Mouse (Mus musculus) spleen, adult 2 months (tissue): ENCODE measurements around the gene Znrf4. TPM values are rescaled to one million over a fixed set of nuclear protein-coding genes. Genes with fewer than 3 reads are reported as not detected.

Experiments used
- DNase-seq, 2 experiments: peaks; one replicate each; pipeline versions ENCODE4 v3.0.0 to v3.0.0-alpha.2; 2012 to 2021; ENCODE audit warnings: low spot score in 2 of 2, low read depth in 1 of 2
- H3K27ac ChIP-seq: fragments of 200-500 bp; 2 replicates; pipeline ENCODE4 v1.5.1; 2012; ENCODE audit warnings: low read length, inconsistent platforms; ENCODE audit not compliant: insufficient read depth
- H3K27me3 ChIP-seq: fragments of 200-500 bp; 2 replicates; pipeline ENCODE4 v1.6.1; 2012; ENCODE audit warnings: mild to moderate bottlenecking, moderate library complexity, low read length, inconsistent platforms; ENCODE audit not compliant: control insufficient read depth, insufficient read depth
- H3K36me3 ChIP-seq: fragments of 200-500 bp; 2 replicates; pipeline ENCODE4 v1.6.1; 2012; ENCODE audit warnings: mild to moderate bottlenecking, low read length, inconsistent platforms; ENCODE audit not compliant: control insufficient read depth, insufficient read depth
- H3K4me1 ChIP-seq: fragments of 200-500 bp; 2 replicates; pipeline ENCODE4 v1.6.1; 2011; ENCODE audit warnings: inconsistent platforms; ENCODE audit not compliant: control insufficient read depth, insufficient read depth, insufficient read length
- H3K4me3 ChIP-seq: fragments of 200-500 bp; 2 replicates; pipeline ENCODE4 v1.5.1; 2011; ENCODE audit warnings: mild to moderate bottlenecking, inconsistent platforms; ENCODE audit not compliant: insufficient read depth, insufficient read length; ENCODE audit errors: extremely low read depth
- CTCF ChIP-seq: fragments of 200-500 bp; IDR thresholded peaks from 2 replicates; pipeline ENCODE4 v1.5.1; 2011; ENCODE audit warnings: mild to moderate bottlenecking, inconsistent platforms; ENCODE audit not compliant: insufficient read depth, insufficient read length, insufficient replicate concordance; ENCODE audit errors: extremely low read depth
- POLR2A ChIP-seq: fragments of 200-500 bp; IDR thresholded peaks from 2 replicates; pipeline ENCODE4 v1.6.1; 2011; ENCODE audit warnings: low read depth, low read length, inconsistent platforms
- WGBS: fragments of 180-500 bp; shearing (Covaris S2); methylation state at CpG from one replicate; pipeline ENCODE4 v1.1.7; 2018; 5-methylcytosine and 5-hydroxymethylcytosine counted together
- polyA plus RNA-seq: library from polyadenylated mRNA; depleted of rRNA; stranded (reverse); fragments of >200 nt; gene quantifications from 2 replicates; pipeline ENCODE4 v1.2.3, GENCODE M21; 2012

The Znrf4 gene
- polyA plus RNA-seq, 1 experiment, result not detected

DNA sequence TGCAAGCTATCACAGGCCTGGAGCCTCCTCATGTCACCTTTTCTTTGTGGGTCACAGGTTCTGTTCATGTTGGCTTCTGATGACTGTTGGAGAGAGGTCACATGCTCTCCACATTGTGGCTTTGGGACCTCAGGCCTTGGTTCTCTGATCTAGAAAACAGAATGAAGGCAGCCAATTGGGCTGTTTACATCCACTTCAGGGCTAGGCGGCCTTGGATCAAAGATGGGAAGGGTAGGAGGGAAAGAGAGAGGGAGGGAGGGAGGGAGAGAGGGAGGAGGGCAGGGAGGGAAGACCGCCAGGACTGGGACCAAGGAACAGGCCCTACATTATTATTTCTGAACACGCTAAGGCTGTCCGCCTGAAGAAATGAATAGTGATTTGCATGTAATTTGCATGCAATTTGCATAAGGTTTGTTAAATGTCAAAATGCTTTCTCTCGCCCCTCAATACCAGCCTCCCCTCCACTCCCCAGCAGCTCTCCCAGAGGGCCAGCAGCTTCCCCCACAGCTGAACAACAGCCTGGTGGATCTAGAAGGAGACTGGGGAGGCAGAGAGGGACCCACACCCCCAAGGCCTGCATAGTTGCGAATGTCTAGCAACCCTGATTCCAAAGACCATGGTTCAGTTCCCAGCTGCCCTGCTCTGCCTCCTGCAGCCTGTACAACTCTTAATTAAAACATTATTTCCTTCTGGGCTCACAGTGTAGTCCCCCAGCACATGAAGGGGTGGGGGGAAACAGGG, 39.8 kb upstream of the Znrf4 start:
- H3K4me1 ChIP-seq, result no peaks in the 10 kb centered on the region
- TF ChIP-seq POLR2A (no peak), CTCF (no peak)
- no peak overlapping the region for H3K27ac ChIP-seq
- no peaks in the 10 kb centered on the region for H3K27me3 ChIP-seq
- H3K4me3 ChIP-seq, result no peak overlapping the region
- no peak for DNase-seq
- WGBS, result 90% methylated on average over 6 of the region's 6 CpGs
- no peaks in the 10 kb centered on the region for H3K36me3 ChIP-seq

DNA sequence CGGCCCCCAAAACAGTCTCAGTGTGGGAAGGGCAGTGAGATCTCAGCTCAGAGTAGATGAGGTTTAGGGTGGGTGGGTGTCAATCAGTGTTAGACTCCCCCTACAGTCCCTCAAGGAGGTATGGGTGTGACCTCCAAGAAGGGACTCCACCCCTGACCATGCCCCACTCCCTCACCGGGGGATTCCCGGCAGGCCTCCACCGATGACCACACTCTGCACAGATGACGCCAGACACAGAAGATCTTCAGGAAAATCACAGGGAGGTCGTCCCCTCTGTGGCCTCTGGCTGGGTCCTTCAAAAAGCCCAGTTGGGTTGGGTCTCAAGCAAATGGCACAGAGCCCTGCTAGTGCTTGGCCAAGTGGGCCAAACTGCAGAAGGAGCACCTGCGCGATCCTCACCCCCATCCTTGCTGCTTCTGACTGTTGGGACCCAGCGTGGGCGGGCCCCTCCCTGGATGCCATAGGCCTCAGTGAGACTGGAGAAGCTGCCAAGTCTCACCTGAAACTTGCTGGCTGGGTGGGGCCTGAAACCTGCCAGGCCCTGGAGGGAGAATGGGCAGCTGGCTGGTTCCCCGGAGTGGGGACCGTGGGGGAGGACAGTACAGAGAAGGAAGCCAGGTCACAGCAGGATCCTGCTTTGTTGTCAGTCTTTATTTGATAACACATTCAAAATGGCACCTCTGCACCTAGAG, 38.7 kb upstream of the Znrf4 start:
- 85% methylated on average over 12 of the region's 12 CpGs for WGBS
- DNase-seq, result no peak
- H3K4me1 ChIP-seq, result no peaks in the 10 kb centered on the region
- H3K4me3 ChIP-seq, result no peak overlapping the region
- TF ChIP-seq POLR2A (no peak), CTCF (no peak)
- no peaks in the 10 kb centered on the region for H3K27me3 ChIP-seq
- no peak overlapping the region for H3K27ac ChIP-seq
- no peaks in the 10 kb centered on the region for H3K36me3 ChIP-seq

DNA sequence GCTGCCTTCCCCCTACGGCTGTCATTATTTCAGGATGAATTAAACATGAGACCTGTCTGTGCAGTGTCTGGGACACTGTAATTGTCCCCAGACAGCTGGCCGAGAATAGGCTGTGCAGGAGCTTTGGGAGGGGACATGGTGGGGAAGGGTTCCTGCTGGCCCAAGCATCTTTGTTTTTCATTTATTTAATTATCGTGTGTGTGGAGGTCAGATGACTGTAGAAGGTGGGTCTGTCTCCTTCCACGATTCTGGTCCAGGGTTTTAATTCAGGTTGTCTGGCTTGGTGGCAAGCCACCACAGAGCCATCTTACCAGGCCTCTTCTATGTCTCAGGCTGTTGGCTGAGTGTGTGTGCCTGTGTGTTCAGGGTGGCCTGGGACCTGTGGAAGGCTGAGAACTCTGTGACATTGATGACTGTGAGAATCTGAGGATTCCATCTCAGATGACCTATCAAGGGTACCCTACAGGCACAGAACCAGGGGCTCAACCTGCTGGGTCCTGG, 36.4 kb upstream of the Znrf4 start:
- no peaks in the 10 kb centered on the region for H3K36me3 ChIP-seq
- H3K4me3 ChIP-seq, result no peak overlapping the region
- no peak for DNase-seq
- H3K4me1 ChIP-seq, result no peaks in the 10 kb centered on the region
- H3K27ac ChIP-seq, result no peak overlapping the region
- WGBS, result 90% methylated on average over 4 of the region's 4 CpGs
- H3K27me3 ChIP-seq, result no peaks in the 10 kb centered on the region
- TF ChIP-seq CTCF, result no peak
- TF ChIP-seq POLR2A, result no peak

DNA sequence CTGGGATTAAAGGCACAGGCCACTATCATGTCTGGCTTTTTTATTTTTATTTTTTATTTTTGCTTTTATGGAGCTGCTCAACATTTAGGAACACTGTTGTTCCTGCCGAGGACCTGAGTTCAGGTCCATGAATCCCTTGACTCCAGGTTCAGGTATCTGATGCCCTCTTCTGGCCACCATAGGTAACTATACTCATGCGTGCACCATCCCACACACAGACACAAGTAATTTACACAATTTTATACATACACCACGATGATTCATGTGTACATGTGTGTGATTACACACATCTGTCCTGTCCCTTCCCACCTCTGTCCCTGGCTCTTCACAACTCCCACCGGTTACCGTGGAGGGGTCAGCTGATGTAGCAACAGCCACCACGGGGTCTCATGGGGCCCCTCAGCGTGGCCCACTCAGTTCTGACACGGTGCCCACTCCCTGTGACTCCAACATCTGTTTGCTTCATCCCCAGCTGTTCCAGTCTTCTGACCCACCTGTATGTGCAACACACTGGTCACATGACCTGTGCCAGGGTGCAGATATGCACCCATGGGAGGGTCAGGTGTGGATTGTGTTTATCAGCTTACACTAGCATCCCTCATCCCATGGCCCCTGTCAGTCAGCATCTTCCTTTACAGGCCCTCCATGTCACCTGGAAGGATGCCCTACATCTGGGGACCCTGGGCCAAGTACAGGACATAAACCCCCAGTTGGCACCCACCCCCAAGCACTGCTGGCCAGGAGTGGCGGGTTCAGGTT, 35.8 kb upstream of the Znrf4 start:
- H3K27me3 ChIP-seq, result no peaks in the 10 kb centered on the region
- TF ChIP-seq POLR2A (no peak), CTCF (no peak)
- WGBS, result 76% methylated on average over 9 of the region's 9 CpGs
- H3K27ac ChIP-seq, result no peak overlapping the region
- no peaks in the 10 kb centered on the region for H3K36me3 ChIP-seq
- H3K4me1 ChIP-seq, result no peaks in the 10 kb centered on the region
- DNase-seq, result no peak
- H3K4me3 ChIP-seq, result no peak overlapping the region

DNA sequence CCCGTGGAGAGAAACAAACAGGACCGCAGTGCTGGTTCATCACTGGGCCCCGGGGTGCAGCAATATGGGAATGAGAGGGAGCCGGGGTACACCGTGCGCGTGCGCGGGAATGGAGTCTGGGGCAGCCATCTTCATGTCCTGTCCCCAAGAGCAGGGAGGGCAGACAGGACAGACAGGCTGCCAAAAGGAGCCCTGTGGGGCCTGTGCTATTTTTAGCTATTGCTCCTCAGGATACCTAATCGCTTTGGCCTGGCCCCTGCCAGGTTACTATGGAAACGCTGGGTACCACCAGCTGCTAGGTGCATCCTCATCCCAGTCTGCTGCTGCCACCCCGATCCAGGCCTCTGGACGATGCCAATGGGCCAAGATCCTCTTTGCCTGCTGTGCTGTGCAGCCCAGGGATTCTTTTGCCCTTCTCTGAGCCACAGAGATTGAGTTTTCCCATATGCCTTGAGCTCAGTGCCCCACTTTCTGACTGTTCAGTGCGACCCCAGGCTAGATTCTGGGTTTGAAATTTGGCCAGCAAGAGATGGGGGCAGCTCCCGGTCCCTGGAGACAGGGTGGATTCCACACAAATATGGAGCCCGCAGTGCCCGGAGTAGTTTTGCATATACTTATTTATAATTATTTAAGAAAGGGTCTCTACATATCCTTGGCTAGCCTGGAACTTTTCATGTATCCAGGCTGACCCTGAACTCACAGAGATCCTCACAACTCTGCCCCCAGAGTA, 35.0 kb upstream of the Znrf4 start:
- no peak for DNase-seq
- no peaks in the 10 kb centered on the region for H3K36me3 ChIP-seq
- no peaks in the 10 kb centered on the region for H3K27me3 ChIP-seq
- 82% methylated on average over 17 of the region's 17 CpGs for WGBS
- H3K4me3 ChIP-seq, result no peak overlapping the region
- H3K4me1 ChIP-seq, result no peaks in the 10 kb centered on the region
- no peak overlapping the region for H3K27ac ChIP-seq
- no peak for TF ChIP-seq CTCF
- TF ChIP-seq POLR2A, result no peak

DNA sequence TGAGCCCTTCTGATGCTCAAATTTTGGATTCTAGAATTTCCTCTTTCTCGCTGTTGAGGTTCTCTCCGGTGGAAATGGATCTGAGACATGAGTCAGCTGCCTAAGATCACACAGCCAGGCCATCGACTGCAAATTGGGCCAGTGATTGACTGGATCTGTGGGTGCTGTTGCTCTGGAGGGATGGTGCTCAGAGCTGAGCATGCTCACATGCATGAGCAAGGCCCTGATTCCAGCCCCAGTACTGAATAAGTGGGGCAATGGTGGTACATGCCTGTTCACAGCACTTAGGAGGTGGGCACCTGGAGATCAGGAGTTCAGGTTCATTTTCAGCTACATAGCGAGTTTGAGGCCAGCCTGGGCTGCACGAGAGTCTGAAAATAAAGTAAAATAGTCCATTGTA, 34.3 kb upstream of the Znrf4 start:
- Histone ChIP-seq H3K4me3 (no peak overlapping the region), H3K36me3 (no peaks in the 10 kb centered on the region), H3K4me1 (no peaks in the 10 kb centered on the region), H3K27me3 (no peaks in the 10 kb centered on the region), H3K27ac (no peak overlapping the region)
- DNase-seq, result no peak
- WGBS, result 85% methylated on average over 5 of the region's 5 CpGs
- TF ChIP-seq POLR2A (no peak), CTCF (no peak)
